Mouse (Mus musculus) liver, embryonic 13.5 days (tissue): ENCODE measurements around the gene Col15a1. TPM values are rescaled to one million over a fixed set of nuclear protein-coding genes. Genes with fewer than 3 reads are reported as not detected.

Source experiments
- ATAC-seq: fragments of 200-750 bp; cut with Nextera tagmentation; 2 replicates; pipeline ENCODE4 v1.8.0; 2017; ENCODE audit warnings: low read depth, mild to moderate bottlenecking, moderate number of reproducible peaks, moderate library complexity
- DNase-seq: peaks from one replicate; pipeline ENCODE4 v3.0.0; 2022
- H3K27ac ChIP-seq: fragments of 300-500 bp; sonication (generic); 2 replicates; pipeline ENCODE4 v1.5.1; 2015; ENCODE audit warnings: moderate library complexity, mild to moderate bottlenecking, inconsistent platforms
- H3K27me3 ChIP-seq: fragments of 300-500 bp; sonication (generic); 2 replicates; pipeline ENCODE4 v1.6.1; 2015; ENCODE audit warnings: mild to moderate bottlenecking, inconsistent platforms
- H3K36me3 ChIP-seq: fragments of 300-500 bp; sonication (generic); 2 replicates; pipeline ENCODE4 v1.6.1; 2015; ENCODE audit warnings: mild to moderate bottlenecking, inconsistent platforms
- H3K4me1 ChIP-seq: fragments of 300-500 bp; sonication (generic); replicated peaks from 2 replicates; pipeline ENCODE4 v1.6.1; 2015; ENCODE audit warnings: inconsistent platforms
- H3K4me2 ChIP-seq: fragments of 300-500 bp; sonication (generic); 2 replicates; pipeline ENCODE4 v1.6.1; 2015; ENCODE audit warnings: inconsistent platforms, mild to moderate bottlenecking, moderate library complexity
- H3K4me3 ChIP-seq: fragments of 300-500 bp; sonication (generic); replicated peaks from 2 replicates; pipeline ENCODE4 v1.5.1; 2015; ENCODE audit warnings: mild to moderate bottlenecking, inconsistent platforms
- H3K9ac ChIP-seq: fragments of 300-500 bp; sonication (generic); 2 replicates; pipeline ENCODE4 v1.6.1; 2015; ENCODE audit warnings: mild to moderate bottlenecking, inconsistent platforms
- H3K9me3 ChIP-seq: fragments of 300-500 bp; sonication (generic); replicated peaks from 2 replicates; pipeline ENCODE4 v1.6.1; 2016; ENCODE audit warnings: inconsistent platforms
- WGBS: fragments of 180-500 bp; shearing (Covaris S2); methylation state at CpG from one replicate; pipeline ENCODE4 v1.1.7; 2015; ENCODE audit not compliant: insufficient replicate concordance; 5-methylcytosine and 5-hydroxymethylcytosine counted together
- polyA plus RNA-seq: library from polyadenylated mRNA; unstranded; fragments of >200 nt; fragmentation: Nextera tagmentation; extraction: Ambion mirVana; gene quantifications from 2 replicates; pipeline ENCODE4 v1.2.1, GENCODE M21; 2015

The Col15a1 gene
- 0.36 and 0.37 TPM in 2 replicates for polyA plus RNA-seq

DNA sequence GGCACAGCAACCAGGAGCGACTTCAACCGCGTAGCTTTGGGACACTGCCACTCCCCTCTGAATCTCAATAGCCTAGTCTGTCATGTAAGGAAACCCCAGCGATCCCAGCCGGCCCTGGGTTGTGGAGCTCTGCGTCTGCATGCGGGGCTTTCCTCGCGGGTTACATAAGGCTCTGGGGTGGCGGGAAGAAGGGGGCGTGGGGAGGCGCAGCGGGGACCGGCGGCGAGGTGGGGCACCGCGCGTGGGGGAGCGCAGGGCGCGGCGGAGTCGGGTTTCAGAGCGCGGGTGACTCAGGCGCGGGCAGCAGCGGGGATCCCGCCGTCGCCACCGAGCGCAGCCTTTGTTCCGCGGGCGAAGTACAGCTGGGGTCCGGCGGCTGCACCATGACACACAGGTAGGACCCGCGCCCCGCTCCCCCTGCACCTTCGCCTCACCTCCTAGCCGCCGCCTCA lies at the start of gene Col15a1:
Gene Col15a1, plus strand, starts transcription at position 193 of the 452 bp plus-strand sequence.
- WGBS: 1% methylated on average over 40 of the region's 45 CpGs
- no peak for ATAC-seq

DNA sequence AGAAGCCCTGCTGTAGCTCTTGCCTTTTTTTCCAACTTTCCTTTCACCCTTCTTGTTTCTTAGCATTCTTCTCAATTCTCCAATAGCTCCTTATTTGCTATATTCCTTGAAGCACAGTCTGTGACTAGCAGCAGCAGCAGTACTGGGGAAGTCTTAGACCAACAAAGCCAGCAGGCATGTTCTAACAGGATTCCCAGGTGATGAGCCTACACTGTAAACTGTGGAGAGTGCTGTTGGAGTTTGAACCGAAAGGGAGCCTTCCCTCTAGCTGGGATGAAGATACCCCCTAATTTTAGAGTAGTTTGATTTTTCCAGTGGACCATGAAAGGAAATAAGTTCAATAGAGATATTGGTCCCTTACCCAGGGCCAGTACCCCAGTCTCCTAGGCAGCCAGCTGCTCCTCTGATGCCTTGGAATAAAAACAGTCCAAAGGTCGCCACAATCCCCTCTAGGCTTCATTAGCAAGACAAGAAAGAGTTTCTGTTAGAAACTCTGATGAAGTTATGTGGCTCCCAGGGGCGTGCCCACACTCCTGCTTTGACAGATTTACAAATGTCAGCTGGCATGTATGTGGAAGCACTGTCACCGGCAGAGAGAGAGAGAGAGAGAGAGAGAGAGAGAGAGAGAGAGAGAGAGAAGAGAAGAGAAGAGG lies 46.7 kb upstream of the Col15a1 start:
- DNase-seq (no peak), ATAC-seq (no peak)
- Histone ChIP-seq H3K9me3 (no peaks in the 10 kb centered on the region), H3K4me3 (no peak overlapping the region), H3K4me2 (no peak overlapping the region), H3K36me3 (no peaks in the 10 kb centered on the region), H3K27ac (no peak overlapping the region), H3K27me3 (no peaks in the 10 kb centered on the region), H3K9ac (no peak overlapping the region), H3K4me1 (no peaks in the 10 kb centered on the region)
- WGBS: 17% methylated on average over 4 of the region's 4 CpGs

More for the DNA sequence above, at the start of gene Col15a1:
- Histone ChIP-seq H3K4me3 (peak within 1 kb of the TSS; percentile 26), H3K27me3 (peaks cover 52% of the 10 kb centered on the region), H3K4me1 (no peaks in the 10 kb centered on the region), H3K27ac (no peak within 1 kb of the TSS), H3K4me2 (peak within 1 kb of the TSS; percentile 32), H3K36me3 (no peaks in the 10 kb centered on the region), H3K9ac (no peak within 1 kb of the TSS), H3K9me3 (no peaks in the 10 kb centered on the region)
- DNase-seq: no peak

DNA sequence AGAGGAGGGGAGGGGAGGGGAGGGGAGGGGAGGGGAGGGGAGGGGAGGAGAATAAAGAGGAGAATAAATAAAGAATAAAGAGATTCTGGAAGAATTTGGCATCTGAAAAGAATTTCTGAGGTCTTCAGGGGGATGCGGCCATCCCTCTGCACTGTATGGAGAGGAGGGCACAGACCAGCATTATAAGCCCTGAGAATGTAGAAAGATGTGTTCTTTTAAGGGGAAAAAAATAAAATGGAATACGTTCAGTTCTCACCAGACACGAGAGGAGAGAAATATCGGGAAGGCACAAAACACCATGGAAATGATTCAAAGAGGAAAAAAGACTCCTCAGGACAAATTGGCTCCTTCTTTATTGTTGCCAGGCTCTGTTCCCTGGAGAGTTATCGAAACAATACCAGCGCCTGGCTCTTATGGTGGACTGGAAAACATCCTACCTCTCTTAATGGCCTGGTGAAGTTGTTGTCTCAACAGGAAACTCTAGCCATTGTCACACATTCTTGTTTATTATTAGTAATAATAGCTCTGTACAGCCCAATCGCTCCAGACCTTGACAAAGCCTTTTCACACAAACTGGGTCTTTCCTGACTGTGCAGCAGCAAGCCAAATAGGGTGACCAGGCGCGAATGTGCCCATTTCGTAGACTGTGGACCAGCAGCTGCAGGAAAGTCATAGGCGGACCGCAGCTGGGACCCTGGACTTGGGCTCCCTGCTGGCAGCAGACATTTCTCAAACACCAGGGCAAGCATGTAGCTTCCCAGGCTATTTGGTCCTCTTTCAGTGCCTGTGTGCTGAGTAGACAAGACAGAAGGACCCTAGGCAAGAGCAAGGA lies 46.0 kb upstream of the Col15a1 start:
- ATAC-seq (no peak), DNase-seq (no peak)
- Histone ChIP-seq H3K4me3 (no peak overlapping the region), H3K4me1 (no peaks in the 10 kb centered on the region), H3K9ac (no peak overlapping the region), H3K27ac (no peak overlapping the region), H3K9me3 (no peaks in the 10 kb centered on the region), H3K27me3 (no peaks in the 10 kb centered on the region), H3K36me3 (no peaks in the 10 kb centered on the region), H3K4me2 (no peak overlapping the region)
- WGBS: 59% methylated on average over 12 of the region's 12 CpGs

DNA sequence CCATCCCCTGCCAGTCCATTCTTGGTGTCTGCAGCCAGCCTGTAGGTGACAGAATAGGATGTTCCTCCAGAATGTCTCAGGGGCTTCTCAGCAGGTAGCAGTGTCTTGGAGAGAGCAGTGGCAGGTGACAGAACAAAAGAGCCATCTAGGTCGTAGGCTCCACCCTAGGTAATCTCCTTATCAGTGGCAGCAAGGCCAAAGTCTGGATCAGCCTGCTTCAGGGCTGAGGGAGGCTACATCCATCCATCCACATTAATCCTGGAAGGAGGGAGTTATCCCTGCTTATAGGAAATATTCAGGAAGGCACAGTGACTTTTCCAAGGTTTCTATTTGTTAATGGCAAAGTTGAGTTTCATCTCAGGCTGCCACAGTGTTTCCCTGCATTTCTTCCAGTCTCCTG lies 35.6 kb upstream of the Col15a1 start:
- ATAC-seq (no peak), DNase-seq (no peak)
- WGBS: 26% methylated on average over 1 of the region's 1 CpGs

DNA sequence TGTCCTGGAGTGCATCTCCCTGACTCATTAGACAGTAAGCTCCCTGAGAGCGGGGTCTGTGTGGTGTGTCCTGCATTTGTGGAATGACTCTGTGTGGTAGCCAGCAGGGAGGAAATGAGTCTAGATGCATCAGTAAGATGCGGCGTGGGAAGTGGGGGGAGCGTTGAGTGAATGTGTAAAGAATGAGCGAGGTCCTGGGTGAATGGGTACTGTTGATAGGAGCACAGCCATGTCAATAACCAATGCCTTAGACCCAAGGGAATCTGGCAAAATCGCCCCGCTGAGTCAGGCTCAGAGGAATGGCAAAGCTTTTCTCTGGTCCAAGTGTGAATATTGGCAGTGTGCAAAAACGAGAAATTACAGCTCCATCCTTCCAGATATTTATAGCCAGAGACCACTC lies 30.9 kb upstream of the Col15a1 start:
- ATAC-seq (no peak), DNase-seq (no peak)
- H3K9ac ChIP-seq: no peak overlapping the region
- WGBS: 49% methylated on average over 8 of the region's 8 CpGs
- no peak overlapping the region for H3K27ac ChIP-seq
- no peaks in the 10 kb centered on the region for H3K36me3 ChIP-seq
- no peaks in the 10 kb centered on the region for H3K4me1 ChIP-seq
- no peak overlapping the region for H3K4me2 ChIP-seq
- H3K27me3 ChIP-seq: no peaks in the 10 kb centered on the region
- H3K4me3 ChIP-seq: no peak overlapping the region
- H3K9me3 ChIP-seq: no peaks in the 10 kb centered on the region

More for the DNA sequence above, 35.6 kb upstream of the Col15a1 start:
- Histone ChIP-seq H3K27ac (no peak overlapping the region), H3K4me2 (no peak overlapping the region), H3K9ac (no peak overlapping the region), H3K4me1 (no peaks in the 10 kb centered on the region), H3K27me3 (no peaks in the 10 kb centered on the region), H3K4me3 (no peak overlapping the region), H3K9me3 (no peaks in the 10 kb centered on the region), H3K36me3 (no peaks in the 10 kb centered on the region)

DNA sequence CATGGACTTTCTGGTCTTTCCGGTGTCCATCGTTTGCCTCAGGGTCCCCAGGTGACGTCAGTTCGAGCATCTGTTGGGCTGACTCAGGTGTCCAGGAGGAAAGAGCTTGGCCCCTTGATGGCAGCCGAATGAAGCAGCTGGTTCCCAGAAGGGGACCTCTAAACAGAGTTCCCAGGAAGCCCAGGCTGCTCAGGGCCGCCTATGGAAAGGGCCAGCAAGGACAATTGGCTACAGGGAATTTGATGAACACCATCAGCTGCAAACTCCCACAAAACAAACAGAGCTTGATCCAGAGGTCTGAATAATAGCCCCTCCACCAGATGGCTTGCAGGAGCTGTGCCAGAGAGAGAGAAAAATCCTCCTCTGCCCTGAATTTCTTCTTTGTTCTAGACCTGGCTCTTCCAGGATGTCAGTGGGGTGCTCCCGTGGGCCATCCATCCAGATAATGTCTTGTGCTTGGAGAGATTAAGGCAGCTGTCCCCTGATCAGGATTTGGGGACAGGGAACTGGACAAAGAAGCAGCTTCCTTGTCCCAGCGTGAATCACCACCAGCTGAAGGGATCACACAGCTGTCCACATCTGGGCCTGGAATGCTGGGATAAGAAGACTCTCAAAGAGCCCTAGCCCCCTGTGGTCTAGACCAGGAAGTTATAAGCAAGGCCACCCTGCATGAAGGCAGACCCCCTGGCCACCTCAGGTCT lies 29.6 kb upstream of the Col15a1 start:
- Histone ChIP-seq H3K9ac (no peak overlapping the region), H3K4me1 (no peaks in the 10 kb centered on the region), H3K4me2 (no peak overlapping the region), H3K27me3 (no peaks in the 10 kb centered on the region), H3K4me3 (no peak overlapping the region), H3K9me3 (no peaks in the 10 kb centered on the region), H3K36me3 (no peaks in the 10 kb centered on the region), H3K27ac (no peak overlapping the region)
- DNase-seq: no peak
- ATAC-seq: no peak
- WGBS: 61% methylated on average over 8 of the region's 8 CpGs

DNA sequence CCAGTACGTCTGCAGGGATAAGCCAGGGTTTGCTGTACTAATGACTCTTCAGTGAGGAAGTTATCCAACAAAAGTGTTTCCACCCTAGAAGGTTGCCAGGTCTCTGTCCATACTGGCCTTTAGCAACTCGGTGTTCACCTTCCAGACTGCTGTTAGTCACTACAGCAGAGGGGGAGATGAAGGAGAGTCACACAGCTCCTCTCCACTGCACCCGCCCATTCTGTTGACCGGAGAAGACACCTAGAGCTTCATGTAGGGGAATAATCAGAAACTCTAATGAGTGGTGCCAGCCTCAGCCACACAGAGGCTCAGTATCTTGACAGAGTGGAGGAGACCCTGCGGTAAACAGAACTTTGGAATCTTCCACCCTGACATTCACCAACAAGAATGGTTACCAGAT lies 28.4 kb upstream of the Col15a1 start:
- Histone ChIP-seq H3K4me1 (no peaks in the 10 kb centered on the region), H3K9ac (no peak overlapping the region), H3K27ac (no peak overlapping the region), H3K36me3 (no peaks in the 10 kb centered on the region), H3K4me2 (no peak overlapping the region), H3K27me3 (no peaks in the 10 kb centered on the region), H3K9me3 (no peaks in the 10 kb centered on the region), H3K4me3 (no peak overlapping the region)
- WGBS: 65% methylated on average over 5 of the region's 5 CpGs
- no peak for DNase-seq
- no peak for ATAC-seq

DNA sequence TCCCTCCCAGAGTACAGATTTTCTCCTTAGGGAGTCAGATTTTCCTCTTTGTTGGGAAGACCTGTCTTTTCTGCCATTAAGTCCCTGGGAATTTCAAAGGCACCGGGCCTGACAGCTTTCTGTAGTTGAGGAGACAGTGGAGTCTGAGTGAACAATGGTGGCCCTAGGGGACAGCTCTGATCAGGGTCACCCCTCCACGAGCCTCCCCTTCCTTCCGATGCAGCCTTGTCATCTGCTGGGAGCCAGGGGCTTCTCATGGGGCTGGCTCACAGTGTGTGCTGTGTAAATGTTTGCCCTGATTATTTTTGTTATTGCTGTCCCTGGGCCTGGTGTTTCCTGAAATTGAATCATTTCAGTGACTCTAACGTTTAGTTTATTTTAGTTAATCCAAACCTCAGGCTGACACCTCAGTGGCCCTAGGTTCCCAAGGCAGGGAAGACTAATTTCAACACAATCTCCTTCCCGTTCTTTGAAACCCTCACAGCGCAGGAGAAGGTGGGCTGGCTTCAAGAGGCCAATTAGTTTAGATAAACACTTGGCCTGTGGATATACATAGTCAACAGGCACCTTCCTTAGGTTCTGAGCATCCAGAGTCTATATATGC lies 23.8 kb upstream of the Col15a1 start:
- H3K36me3 ChIP-seq: no peaks in the 10 kb centered on the region
- H3K27me3 ChIP-seq: no peaks in the 10 kb centered on the region
- H3K9me3 ChIP-seq: no peaks in the 10 kb centered on the region
- no peak for ATAC-seq
- no peak overlapping the region for H3K4me2 ChIP-seq
- WGBS: 40% methylated on average over 6 of the region's 6 CpGs
- no peaks in the 10 kb centered on the region for H3K4me1 ChIP-seq
- H3K4me3 ChIP-seq: no peak overlapping the region
- no peak overlapping the region for H3K27ac ChIP-seq
- DNase-seq: no peak
- H3K9ac ChIP-seq: no peak overlapping the region

DNA sequence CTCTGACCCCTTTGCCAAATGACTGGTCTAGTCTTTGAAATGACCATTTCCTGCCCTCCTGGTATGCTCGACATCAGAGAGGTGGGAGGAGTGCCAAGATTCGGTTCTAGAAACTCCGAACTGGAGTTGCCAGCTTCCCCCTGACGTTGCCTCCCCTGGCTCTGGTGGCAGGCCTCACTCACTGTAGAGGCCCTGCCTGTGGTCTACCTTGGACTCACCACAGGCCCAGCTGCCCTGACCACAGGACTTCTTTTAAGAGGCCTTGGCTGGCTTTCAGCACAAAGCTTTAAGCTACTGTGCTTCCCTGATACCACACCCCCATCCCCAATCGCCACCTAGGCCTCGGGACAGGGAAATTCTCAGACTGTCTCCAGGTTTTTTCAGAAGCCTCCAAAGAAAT lies 21.4 kb upstream of the Col15a1 start:
- Histone ChIP-seq H3K4me3 (no peak overlapping the region), H3K27ac (no peak overlapping the region), H3K27me3 (no peaks in the 10 kb centered on the region), H3K9ac (no peak overlapping the region), H3K9me3 (no peaks in the 10 kb centered on the region), H3K36me3 (no peaks in the 10 kb centered on the region), H3K4me2 (no peak overlapping the region), H3K4me1 (no peaks in the 10 kb centered on the region)
- 25% methylated on average over 6 of the region's 6 CpGs for WGBS
- ATAC-seq (no peak), DNase-seq (no peak)

DNA sequence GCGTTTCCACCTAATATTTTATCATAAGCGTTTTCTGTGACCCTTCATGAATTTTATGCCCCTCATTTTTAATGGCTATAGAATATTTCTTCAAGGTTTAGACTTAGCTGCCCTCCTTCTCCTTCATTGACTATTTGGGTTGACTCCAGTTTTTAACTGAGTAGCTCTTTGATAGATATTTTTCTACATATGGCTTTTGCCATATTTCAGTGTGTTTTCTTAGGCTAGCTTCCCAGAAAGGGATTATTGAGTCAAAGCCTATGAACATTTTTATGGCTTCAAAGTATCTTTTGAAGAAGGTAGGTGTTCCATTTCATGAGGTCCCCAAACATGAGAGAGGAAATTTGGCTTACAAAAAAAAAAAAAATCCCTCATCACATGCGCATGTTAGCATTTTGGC lies 11.8 kb upstream of the Col15a1 start:
- 67% methylated on average over 3 of the region's 3 CpGs for WGBS

DNA sequence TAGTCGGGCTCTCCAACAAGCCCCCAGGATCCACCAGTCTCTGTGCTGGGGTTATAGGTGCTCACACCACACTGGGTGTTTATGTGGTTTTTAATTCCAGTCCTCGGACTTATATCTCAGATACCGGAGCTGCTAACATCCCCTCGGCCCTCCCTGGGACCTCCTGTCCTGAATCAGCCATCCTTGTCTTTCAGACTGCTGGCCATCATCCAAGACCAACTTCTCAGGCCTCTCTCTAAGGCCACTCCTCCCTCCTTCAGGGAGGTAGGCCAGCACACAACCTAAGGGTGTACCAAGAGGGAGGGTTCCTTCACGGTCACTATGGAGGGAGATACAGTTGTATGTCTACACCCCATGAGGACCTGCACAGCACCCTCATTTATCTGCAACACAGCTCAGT lies 4.3 kb upstream of the Col15a1 start:
- ATAC-seq: no peak
- WGBS: 69% methylated on average over 5 of the region's 5 CpGs
- Histone ChIP-seq H3K9ac (no peak overlapping the region), H3K4me1 (no peaks in the 10 kb centered on the region), H3K9me3 (no peaks in the 10 kb centered on the region), H3K4me2 (no peak overlapping the region), H3K27ac (no peak overlapping the region), H3K27me3 (peaks cover 33% of the 10 kb centered on the region), H3K36me3 (no peaks in the 10 kb centered on the region), H3K4me3 (no peak overlapping the region)
- DNase-seq: no peak

More for the DNA sequence above, 11.8 kb upstream of the Col15a1 start:
- ATAC-seq (no peak), DNase-seq (no peak)
- no peak overlapping the region for H3K9ac ChIP-seq
- H3K4me1 ChIP-seq: no peaks in the 10 kb centered on the region
- no peaks in the 10 kb centered on the region for H3K9me3 ChIP-seq
- H3K4me3 ChIP-seq: no peak overlapping the region
- H3K36me3 ChIP-seq: no peaks in the 10 kb centered on the region
- no peaks in the 10 kb centered on the region for H3K27me3 ChIP-seq
- no peak overlapping the region for H3K4me2 ChIP-seq
- no peak overlapping the region for H3K27ac ChIP-seq
